Mouse (Mus musculus) lung, postnatal 25 days (tissue): ENCODE measurements around the gene D1Ertd622e.

Experiments used
- DNase-seq: peaks from one replicate; pipeline ENCODE4 v3.0.0; 2022; ENCODE audit warnings: low spot score

Gene D1Ertd622e

DNA sequence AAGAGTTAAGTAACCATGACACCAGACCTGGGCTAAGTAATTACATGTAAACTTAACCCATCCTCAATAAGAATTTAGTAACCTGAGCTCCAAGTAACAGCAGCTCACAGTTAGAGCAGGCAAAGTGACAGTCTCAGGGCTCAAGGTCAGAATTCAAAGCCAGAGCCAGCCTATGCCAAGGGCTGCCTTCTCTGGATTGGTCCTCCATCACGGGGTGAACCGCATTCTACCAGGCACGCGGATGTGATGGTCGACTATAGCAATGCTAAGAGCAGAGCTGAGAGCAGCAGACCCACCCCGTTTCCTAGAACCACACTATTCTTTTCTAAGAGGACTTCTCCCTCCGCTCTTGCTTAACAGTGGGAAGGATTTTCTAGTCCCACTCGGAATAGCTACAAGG is 27.8 kb downstream of the D1Ertd622e start:
- no peak for DNase-seq

DNA sequence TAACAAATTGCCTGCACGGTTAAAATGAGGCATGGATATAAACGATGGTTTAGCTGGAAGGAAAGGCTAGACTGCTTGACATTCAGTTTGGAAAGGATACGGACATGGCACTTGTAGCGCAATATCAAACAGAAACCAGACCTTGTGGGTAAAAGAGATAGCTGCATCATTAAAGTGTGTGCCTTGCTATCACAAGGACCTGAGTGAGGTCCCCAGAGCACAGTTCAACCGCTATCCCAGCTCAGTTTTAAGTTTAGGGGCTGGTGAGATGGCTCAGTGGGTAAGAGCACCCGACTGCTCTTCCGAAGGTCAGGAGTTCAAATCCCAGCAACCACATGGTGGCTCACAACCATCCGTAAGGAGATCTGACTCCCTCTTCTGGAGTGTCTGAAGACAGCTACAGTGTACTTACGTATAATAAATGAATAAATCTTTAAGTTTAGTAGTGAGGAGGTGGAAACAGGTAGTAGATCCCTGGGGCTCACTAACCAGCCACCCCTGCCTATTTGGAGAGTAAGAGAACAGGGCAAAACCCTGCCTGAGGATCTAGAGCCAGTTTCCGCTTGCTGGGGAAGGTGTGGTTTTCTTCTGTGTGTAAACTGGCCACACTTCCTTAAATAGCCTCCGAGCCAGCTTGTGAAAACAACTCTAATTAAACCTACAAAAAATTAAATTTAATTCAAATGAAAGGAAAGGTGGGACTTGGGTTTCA is 29.2 kb downstream of the D1Ertd622e start:
- no peak for DNase-seq

DNA sequence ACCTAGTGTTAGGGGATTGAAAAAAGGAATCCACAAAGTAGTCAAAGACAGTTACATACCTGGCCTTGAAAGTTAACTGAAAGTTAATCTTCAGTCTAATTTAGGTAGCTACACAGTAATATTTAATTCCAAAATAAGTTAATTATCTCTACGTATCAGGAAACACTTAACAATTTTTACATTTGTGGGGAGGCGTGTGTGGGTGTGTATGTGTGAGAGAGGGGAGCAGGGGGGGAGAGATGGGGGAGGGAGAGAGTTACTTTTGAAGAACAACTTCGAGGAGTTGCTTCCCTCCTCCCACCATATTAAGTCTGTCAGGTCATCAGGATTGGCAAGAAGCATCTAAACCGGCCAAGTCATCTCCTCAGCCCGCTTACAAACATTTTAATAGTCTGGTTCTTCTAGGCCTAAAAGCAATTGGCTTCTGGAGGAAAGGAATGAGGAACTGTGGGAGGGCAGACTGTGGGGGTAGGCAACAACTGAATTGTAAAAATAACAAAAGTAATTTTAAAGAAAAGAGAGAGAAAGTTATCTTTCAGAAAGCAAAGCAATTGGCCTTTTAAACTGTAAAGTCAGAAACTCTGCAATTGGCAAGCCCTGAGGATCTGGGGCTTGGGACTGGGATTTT is 29.9 kb downstream of the D1Ertd622e start:
- no peak for DNase-seq

DNA sequence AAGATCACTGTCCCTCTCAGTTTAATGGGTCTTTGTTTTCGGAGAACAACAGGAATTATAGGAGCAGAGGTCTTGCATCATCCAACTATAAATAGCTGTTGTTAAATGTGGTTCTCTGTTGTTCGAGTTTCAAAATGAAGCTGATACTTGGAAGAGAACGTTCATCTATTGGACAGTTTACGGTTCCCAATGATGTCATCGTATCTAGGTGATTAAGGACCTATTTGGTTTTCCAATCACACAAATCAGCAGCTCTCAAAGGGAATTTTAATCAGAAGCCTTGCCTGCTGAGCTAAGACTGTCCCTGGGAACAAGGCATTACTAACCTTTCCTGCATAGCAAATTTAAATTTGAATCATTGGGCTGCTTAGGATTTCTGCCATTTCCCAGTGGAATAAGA is 31.7 kb downstream of the D1Ertd622e start:
- DNase-seq = no peak

DNA sequence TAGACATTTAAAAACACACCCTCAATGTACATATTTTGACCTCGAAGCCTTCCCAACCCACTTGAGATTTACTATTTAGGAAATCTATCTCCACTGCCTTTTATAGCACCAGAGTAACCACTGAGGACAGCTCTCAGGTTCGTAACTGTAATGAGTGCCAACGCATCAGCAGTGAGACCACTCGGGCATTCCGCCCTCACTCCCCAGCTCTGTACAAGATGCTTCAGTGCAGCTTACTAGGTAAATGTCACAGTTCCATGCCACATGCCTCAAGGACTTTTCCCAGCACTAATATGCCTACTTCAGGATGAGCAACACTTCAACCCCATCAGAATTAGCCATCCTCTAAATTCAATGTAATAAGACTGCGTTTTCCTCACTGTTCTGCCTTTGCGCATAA is 33.0 kb downstream of the D1Ertd622e start:
- DNase-seq = no peak

DNA sequence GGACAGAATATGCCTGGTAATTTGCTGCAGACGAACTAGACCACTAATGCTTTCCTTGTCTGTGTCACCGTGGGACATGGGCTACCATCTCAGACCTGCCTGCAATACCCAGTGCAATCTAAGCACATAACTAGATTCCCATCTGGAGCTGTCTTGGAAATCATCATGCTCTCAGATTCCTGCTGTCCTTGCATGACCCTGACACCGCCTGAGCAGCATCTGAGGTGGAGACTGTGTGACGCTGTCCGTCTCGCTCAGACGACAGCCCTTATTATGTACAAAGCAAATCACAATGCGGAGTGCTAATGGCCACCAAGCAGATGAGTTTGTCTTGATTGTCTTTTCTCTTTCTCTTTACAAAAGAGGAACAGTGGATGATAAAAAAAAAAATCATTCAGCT is 33.9 kb downstream of the D1Ertd622e start:
- no peak for DNase-seq

DNA sequence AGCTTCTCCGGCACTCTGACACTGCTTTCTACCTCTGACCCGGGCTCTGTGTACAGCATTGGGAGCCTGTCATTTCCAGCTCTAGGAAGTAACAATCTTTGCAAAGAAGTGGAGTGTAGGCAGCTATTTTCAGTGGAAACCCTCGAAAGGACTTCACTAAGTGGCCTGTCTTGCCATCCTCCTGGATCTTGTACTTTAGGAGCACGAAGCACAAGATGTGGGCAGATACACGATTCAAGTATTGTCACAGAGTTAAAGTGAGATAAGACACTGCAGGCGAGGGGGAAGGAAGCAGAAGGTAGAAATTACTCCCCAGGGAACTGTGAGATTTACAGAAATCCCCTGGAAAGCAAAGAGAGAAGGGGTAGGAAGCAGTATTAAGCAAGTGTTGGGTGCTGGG is 36.4 kb downstream of the D1Ertd622e start:
- no peak for DNase-seq

DNA sequence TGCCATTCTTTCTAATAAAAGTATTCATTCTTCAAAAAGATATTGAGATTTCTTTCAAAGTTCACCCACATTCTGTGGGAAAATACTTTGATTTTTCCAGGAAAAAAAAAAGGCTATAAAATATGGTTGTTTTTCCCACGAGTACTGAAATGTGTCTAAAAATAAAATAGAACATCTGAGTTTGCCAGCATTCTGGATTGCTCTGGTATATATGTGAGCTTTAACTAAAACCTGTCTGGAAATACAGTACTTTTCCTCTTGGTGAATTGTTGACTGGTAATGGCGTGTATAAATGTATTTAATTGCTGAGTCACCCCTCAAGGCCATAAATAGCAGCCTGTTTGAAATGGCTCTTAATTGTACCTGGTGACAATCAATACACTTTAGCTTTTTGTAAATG is 37.5 kb downstream of the D1Ertd622e start:
- DNase-seq = no peak

DNA sequence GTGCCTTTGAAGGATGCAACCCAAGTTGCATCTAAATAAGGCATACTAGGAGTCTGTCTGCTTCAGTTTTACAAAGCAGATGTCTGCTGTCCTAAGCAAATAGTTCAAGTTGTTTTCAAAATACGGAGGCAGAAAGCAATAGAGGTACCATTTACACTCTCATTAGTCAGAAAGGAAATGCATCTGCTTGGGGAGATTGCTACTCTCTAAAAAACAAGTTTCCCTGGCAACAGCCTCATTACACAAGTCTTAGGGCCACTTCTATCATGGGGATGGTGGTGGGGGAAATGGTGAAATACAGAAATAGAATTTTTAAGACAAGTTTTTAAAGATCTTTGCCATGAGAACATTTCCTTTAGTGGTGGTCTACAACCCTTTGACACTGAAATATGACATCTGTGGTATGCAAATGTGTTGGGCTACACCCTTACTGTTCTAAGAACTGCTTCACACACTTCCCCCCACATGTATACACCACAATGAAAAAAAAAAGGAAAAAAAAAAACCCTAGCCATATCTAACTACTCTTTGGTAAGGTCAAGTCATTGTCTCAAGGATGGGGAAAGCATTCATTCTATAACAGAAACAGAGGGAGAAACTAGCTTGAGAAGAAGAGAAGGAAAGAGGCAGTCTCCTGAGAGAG is 38.5 kb downstream of the D1Ertd622e start:
- DNase-seq = no peak

DNA sequence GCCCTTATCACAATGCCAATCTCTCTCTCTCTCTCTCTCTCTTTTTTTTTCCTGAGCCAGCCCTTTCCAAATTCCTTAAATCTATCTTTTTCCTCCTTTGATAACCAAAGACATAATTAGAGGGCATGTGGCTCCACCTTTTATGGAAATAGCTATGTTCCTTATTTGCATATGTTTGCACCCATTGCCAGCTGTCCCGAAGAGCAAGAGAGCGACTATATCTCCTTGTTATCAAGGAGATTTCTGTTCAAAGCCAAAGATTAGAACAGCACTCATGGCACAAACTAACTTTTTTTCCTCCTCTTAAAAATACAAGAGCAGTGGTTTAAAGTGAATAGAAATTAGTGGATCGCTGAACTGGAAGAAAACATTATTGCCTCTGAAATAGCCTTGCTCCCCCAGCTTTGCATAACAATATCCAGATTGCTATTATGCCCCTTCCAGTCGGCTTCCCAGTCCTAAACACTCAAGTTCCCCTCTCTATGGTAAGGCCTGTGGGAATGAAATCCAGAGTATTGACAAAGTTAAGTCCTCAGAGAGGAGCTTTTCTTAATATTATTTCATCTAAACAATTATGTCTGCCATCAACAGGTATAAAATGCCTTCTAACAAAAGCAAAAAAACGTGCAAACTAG is 39.2 kb downstream of the D1Ertd622e start:
- DNase-seq = no peak

DNA sequence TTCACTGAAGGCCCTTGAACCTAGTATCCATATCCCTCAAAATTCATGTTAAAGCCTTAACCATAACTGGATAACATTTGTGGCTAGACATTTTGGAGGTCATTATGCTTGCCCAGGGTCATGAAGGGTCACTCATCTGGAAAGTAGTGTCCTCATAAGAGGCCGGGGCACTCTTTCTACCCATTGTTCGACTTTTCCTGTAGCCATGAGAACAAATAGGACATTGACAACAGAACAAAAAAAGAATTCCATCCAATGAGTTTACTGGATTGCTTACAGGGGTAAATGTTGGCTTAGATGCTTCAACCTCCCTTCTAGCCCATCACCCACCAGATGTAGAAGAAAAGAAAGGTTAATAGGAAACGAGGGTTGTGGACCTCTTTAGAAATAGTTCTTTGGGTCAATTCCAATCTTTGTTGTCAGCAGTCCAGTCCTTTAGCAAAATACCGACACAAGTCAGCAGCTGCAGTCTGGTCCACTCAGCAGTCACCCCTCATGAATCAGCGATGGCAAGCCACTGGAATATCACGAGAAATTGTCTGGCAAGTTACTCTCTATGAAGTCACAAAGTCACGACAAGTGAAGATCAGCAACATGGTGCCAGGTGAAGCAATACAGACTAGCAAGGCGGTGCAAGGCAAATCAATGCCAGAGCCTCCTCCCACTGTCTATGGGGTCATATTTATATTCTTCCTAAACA is 42.1 kb downstream of the D1Ertd622e start:
- DNase-seq = no peak

DNA sequence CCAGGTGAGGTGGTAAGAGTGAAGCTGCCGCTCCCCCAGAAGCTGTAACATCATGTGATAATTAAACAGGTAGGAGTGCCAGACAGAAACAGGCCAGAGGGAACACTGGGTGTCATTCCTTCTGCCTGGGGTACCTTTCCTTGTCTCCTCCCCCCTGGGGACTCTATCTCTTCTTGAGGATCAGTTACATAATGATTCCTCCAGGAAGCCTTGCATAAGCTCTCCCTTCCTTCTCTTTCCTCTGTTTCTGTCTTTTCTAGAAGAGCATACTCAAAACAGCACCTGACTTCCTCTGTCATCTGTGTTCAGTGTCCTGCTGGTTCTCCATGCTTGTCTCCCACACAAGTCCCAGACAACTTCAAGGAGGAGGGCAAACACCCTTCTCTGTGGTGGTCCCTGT is 46.3 kb downstream of the D1Ertd622e start:
- DNase-seq = no peak

DNA sequence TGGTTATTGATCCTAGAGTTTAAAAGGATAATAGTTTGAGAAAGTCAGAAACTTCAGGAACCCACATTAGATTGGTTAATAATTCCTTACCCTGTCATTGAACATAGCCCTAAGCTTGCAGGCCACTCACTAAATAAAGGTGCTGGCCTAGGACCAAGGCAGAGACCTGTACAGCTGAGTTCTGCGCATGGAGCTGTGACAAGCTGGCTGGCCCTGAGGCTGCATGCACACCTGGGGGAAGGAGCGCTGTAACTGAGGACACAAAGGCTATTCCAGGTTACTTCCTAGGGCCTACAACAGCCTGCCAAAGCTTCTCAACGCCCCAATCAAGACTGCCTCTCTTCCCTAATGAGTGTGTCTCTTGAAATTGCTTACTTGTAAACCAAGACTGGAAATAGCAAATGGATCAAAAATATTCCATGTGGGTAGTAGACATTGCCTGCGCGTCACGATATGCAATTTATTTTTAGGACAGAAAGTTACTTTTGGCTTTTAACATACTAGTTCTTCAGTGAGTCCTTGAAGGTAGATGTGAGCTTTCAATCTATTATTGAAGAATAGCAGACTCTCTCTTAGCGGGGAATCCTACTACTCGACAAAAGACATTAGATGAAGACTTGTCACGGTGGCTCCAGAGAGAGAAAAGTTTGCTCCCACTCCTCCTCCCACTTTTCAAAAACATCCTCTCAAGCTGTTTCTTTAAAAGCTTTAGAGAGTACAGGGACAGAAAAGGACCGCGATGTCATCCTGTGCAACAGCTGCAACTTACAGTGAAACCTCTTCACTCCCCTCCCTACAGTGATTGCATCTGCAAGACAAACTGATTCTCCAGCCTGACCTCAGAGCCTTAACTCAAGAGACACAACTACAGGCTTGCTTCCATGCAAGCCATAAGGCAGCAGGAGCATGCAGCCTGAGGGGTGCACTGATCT is 47.1 kb downstream of the D1Ertd622e start:
- no peak for DNase-seq

DNA sequence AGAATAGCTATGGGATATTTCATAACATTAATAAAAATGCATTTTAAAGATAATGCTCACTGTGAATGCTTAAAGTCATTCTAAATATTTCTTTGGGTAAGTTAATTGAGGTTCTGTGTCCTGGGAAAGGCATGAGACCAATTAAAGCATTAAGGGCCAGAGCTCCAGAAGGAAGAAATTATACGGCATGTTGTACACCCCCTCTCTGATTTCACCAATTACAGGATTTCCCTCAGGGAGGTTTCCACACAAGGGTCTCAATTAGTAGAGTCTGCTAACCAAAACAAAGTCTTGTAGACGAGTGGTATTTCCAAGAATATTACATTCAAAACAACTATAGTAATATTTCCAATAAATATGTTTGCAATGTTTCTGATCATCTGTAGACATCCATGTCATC is 50.1 kb downstream of the D1Ertd622e start:
- no peak for DNase-seq

DNA sequence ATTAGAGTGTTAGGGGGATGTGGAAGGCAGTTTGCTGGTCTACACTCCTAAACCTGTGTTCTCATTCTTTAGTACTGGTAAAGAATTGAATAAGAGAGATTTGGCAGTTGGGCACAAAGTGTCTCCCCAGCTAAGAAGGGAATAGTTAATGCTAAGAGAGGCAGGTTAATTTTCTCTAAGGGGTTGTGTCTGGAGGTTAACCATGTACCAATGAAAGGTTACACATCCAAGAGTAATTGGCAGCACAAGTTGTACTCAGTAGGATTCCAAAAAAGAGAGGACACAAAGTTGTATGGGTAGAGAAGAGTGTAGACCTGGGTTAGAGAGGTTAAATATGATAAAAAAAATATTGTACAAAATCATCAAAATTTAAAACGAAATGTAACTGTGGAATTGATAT is 58.5 kb downstream of the D1Ertd622e start:
- DNase-seq = no peak

DNA sequence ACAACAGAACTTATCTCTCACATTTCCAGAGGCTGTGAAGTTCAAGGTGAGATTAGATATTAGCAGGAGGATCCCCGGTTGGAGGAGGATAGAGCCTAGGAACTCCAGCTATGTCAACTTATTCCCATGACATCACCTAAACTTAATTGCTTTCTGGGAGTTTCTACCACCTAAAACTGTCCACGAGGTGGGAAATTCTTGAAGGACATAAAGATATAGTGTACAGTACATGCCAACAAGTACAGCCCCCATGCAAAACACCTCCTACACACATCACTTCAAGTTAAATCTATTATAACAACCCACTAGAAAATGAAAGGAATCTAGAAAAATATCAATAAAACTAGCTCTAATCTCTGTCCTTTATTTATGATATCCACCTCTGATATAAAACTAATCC is 61.5 kb downstream of the D1Ertd622e start:
- DNase-seq = no peak

DNA sequence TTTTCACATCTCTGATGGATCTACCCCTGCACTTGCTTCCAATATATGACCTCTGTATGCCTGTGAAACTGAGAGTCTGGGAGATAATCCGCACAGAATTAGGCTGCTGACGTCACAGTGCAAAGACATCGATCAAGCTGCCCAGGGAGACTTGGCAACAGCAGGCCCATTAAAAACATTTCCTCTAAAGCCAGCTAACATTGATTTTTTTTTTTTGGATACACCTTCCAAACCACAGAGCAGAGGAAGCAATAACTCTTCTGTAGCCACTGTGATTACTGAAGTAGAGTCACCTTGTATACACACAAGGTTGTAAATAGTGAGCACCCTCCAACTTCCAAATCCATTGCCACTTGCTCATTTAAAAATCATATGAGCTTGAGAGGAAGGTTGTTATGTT is 62.8 kb downstream of the D1Ertd622e start:
- DNase-seq = no peak

DNA sequence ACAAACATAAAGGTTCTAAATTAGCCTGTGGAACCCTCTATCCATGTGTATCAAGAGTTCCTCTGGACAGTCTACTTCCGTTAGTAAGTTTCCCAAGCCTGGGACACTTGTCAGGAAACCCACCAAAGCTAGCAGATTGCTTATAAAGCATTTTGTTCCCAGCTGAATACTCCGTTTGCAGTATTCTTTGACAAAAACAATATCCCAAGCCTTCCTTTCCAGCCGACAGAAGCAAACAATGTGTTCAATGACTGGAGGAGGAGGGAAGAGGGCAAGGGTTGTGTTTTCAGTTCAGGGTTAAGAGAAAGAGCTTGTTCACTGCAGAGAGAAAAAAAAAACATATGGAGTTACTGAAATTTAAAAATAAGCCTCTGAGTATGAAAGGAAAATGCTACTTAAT is 73.3 kb downstream of the D1Ertd622e start:
- DNase-seq = no peak

DNA sequence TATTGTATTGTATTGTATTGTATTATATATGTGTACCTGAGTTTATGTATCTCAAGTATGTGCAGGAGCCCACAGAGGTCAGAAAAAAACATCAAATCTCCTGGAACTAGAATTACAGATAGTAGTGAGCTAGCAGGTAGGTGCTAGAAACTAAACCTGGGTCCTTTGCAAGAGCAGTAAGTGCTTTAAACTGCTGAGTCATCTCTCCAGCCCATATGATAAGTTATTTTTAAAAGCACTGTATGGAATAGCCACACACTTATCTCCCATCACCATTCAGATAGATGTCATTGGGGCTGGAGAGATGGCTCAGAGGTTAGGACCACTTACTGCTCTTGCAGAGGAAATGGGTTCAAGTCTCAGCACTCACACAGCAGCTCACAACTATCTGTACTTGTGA is 76.8 kb downstream of the D1Ertd622e start:
- no peak for DNase-seq

DNA sequence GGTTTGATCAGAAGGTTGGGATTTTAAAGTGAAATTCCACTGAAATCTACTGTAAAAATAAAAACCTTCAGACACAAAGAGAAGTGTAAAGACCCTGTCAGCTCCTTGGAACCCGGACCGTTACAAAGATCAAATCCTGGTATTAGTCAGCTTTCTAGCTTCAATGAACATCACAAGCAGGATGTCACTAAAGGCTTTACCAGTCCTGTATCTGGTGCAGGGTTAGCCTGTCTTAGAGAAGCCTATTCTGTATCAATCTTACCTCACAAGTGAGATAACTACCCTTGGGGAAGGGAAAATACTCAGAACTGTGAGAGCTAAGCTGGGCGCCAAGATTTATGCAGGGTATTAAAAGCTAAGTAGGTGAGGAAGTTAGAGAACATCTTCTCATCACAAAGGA is 77.7 kb downstream of the D1Ertd622e start:
- DNase-seq = no peak

DNA sequence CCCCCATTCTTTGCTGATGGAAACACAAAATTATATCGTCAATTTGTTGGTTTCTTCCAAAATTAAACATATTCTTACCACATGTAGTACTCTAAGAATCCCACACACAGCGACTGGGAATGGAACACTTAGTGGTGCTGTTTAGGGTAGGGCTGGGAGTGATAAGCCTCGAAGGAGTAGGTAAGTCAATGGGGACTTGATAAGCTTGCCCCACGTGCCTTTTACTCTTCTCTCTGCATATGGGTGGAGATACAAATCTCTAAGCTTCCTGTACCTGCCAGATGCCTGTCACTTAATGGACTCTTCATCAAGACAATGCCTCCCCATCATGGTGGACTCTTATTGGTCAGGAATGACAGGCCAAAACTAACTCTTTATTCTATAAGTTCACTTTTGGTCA is 78.8 kb downstream of the D1Ertd622e start:
- DNase-seq = no peak
